Mouse (Mus musculus): ENCODE results near the gene Gm6096.
"Not testable (repeated sequence)": the region's sequence is repeated elsewhere in the genome, so short reads cannot be mapped to it uniquely, and the experiment has no call there.

Gene Gm6096

DNA sequence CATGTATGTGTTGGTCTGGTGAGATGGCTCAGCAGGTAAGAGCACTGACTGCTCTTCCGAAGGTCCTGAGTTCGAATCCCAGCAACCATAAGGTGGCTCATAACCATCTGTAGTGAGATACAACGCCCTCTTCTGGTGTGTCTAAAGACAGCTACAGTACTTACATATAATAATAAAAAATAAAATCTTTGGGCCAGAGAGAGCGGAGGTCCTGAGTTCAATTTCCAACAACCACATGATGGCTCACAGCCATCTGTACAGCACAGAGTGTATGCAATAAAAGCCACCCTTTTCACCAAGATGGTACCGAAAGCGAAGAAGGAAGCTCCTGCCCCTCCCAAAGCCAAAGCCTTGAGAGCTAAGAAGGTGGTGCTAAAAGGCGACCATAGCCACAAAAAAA lies at the start of gene Gm6096:
Gm6096 (plus strand) TSS at position 301 of the 400 bp plus-strand sequence.
- DNase-seq (ENCODE audit: extremely low spot score, low read depth, low spot score) = no peak

DNA sequence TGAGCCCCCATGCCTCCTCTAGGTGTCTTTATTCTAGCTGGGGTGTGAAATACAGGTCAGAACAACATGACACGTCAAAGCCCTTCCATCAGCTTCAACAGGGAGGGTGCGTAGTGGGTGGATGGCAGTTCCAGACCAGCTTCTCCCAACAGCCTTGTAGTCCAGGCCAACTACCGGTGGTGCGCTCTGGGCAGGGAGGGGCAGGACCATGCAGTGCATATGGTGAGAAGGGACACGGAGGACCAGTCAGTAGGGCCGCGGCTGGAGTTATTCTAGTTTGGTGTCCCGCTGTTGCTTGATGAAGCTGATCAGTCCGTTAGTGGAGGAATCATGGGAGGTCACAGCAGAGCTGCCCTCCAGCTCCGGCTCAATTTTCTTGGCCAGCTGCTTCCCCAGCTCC lies 48.7 kb upstream of the Gm6096 start:
- DNase-seq (ENCODE audit: extremely low spot score, low read depth, low spot score) = not testable (repeated sequence)

DNA sequence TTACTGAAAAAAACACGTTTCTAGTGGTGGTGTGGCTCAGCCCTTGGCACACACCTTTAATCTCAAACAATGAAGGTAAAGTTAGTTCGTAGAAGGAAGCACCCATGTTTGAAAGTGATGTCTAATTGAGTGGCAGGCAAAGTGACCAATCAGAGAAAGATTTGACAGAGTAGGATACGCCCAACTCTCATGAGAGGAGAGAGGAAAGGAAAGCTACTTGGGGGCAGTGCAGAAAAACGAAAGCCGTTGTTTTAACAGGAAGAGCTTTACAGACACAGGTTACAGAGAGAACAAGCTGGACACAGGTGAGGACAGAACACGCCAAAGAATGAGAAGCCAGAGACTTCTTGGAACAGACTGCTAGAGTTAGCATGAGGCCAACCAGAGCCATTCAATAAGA lies 44.5 kb upstream of the Gm6096 start:
- no peak for DNase-seq (ENCODE audit: extremely low spot score, low read depth, low spot score)

DNA sequence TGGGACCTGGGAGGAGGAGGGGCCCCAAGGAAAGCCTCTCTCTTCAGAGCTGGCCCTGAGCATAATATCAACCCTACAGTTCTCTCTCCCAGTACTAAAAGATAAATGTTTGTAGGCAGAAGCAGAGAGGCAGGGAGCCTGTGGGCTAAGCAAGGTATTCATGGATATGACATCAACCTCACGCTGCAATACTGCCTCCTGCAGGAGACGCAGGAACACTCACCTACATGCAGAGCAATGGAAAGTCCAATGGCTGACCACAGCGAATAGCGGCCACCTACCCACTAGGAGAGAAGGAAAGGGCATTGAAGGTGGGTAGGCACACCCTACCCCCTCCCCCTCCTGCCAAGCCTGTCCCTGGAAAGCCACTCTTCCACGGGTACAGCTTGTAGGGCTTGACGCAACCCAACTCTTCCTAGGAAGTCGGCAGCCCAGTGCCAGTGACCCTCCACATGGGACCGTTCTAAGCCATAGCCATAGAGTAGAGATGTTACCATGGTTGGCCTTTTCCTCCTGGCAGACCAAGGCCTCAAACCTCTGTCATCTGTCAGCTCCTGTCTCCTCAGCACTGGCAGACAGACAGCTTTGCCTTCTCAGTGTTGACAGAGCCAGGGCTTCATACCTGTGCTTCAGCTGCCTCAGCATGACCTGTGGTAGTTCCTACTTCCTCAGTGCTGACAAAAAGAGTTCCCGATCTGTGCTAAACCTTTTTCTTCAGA lies 42.7 kb upstream of the Gm6096 start:
- no peak for DNase-seq (ENCODE audit: extremely low spot score, low read depth, low spot score)

DNA sequence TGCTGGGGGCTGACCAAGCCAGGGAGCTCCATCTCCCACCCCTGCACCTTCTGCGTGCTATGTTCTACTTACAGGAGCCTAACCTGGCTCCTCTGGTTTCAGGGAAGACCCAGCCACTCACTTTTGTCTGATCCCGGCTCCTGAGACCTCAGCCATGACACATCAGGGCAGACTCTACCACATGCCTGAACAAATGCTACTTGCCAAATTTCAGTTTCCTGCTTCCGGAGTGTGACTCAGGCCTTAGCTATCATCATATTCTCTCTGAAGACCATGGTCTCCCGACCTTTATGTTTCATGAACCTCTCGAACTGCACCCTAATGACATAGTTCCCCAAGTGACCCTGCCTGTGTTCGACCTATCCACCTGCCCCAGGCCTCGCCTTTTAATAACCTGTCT lies 37.6 kb upstream of the Gm6096 start:
- DNase-seq (ENCODE audit: extremely low spot score, low read depth, low spot score) = no peak

DNA sequence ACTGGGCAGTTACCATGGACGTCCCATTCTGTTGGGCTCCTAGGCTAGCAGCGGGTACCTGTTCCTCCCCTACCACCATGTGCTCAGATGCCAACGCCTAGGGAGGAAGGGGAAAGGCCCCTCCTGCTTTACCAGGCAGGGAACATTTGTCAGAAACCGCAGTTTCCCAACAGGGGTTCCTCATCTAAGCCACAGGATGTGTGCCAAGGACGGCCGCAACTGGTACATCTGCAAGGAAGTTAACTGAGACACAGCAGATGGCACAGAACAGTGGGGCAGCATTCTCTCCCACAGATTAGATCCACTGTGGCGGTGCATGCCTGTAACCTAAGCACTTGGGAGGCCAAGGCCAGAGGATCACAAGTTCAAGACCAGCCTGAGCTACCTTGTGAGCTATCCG lies 36.2 kb upstream of the Gm6096 start:
- no peak for DNase-seq (ENCODE audit: extremely low spot score, low read depth, low spot score)

DNA sequence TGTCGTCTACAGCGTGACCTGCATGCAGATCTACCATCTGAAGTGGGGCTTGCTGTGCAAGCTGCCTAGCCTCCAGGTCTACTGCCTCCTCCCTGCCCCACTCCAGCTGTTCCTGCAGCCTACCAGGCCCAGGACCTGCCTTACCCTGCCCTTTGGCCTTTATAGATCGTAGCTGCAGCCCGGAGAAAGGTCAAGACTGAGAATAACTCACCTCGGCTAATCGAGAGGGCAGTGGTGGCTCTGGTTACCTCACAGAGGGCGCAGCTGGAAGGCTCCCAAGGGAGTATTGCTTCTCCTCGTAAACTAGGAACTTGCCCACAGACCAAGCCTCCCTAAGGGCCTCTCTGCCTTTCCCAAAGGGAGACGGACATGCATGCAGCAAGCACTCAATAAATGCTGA lies 35.4 kb upstream of the Gm6096 start:
- DNase-seq (ENCODE audit: extremely low spot score, low read depth, low spot score) = no peak

DNA sequence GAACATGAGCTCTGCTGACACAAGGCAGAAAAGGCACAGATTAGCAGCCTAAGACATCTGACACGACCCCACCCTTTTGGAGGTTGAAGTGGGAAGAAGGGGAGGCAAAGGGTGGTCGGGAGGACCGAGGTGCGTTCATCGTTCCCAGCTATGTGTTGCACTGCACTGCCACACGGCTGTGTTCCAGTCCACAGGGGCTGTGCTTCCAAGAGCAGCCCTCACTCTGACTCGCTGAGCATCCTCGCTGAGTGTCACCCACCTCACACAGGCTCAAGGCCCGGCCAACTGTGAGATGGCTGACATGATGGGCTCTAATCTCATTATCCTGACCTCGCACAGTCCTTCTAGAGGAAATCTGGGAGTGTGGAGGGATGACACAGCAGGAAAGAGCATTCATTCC lies 34.4 kb upstream of the Gm6096 start:
- no peak for DNase-seq (ENCODE audit: extremely low spot score, low read depth, low spot score)

DNA sequence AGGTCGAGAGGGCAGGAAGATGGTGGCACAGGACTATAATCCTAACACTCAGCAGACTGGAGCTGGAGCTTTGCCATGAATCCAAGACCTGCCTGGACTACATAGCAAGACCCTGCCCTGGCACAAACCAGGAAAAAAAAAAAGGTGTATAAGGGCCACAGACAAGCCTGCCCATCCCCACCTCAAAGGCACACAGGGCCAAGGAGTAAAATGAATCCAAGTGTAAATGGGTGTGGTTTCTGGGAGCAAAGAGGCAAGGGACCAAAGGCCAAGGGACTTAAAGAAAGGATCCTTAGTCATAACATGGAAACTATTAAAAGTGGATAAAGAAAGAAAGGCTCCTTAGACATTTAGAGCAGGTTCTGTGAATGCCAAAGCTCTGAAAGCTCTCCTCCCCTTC lies 32.3 kb upstream of the Gm6096 start:
- DNase-seq (ENCODE audit: extremely low spot score, low read depth, low spot score) = no peak

DNA sequence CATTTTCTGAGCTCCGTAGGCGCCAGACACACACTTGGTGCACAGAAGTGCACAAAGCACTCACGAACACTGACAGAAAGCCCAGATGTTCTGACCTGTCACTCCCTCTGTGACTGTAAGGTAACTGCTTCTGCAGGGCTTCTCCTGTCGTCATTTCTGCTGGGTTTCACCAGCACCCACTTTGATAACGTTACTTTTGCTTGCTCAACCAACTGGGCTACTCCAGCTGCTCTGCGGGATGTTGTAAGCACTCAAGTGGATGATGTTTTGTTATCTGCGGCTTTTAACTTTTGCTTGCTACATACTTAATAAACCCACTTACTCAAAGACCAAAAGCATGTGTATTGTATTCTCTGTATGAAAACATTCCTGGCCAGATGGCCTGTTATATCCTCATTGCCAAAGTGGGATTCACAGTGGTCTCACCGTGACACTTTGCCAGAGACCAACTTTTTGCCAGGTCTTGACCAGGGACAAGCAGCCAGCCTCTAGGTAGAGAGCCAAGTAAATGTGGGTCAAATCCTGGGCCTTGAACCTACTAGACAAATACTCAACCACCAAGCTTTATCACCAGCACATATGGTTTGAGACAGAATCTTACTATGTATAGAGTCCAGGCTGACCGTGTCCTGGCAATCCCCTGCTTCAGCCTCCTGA lies 29.1 kb upstream of the Gm6096 start:
- DNase-seq (ENCODE audit: extremely low spot score, low read depth, low spot score) = no peak

DNA sequence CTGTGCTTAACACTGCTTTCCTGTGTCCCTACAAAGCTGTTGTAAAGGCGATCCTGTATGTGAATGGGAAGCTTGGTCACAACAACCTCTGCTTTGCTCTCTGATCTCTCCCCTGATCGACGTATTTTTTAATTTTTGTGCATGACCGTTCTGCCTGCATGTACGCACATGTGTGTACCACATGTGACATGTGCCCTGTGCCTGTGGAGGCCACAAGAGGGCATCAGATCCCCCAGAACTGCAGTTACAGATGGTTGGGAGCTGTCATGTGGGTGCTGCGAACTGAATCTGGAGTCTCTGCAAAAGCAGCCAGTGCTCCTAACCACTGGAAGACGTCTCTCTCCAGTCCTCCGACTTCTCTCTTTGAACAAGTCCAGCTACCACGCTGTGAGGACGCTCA lies 28.5 kb upstream of the Gm6096 start:
- DNase-seq (ENCODE audit: extremely low spot score, low read depth, low spot score) = no peak

DNA sequence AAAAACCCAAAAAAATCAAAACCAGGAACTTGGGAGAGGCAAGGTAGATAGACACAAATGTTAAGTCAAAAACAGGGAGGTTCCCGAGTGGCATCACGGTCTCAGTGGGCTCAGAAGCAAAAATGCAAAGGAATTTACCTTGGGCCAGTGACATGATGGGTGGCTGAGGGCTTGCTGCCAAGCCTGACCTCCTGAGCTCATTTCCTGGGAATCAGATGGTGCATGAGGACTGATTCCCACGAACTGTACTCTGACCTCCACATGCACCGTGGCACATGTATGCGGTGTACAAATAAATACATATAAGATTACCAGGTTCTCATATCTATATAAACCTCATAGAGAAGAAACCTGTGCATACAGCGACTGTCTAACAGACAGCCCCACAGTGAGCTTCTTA lies 26.5 kb upstream of the Gm6096 start:
- DNase-seq (ENCODE audit: extremely low spot score, low read depth, low spot score) = no peak

DNA sequence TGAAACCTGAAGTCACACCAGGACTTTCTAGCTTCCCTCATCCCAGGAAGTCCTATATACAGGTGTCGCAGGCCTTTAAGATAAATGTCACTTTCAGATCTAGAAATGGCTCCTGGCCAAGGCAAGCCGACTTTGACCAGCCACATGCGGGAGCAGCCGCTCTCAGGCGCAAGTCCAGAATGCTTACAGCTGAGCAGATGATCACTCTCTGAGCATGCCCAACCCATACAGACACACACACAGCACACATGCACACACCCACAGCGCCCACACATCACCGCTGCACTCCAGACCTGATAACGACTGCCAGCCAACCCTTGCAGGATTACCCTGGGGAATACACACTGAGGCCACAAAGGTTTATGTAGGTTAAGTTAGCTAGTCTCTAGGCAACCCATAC lies 24.8 kb upstream of the Gm6096 start:
- no peak for DNase-seq (ENCODE audit: extremely low spot score, low read depth, low spot score)

DNA sequence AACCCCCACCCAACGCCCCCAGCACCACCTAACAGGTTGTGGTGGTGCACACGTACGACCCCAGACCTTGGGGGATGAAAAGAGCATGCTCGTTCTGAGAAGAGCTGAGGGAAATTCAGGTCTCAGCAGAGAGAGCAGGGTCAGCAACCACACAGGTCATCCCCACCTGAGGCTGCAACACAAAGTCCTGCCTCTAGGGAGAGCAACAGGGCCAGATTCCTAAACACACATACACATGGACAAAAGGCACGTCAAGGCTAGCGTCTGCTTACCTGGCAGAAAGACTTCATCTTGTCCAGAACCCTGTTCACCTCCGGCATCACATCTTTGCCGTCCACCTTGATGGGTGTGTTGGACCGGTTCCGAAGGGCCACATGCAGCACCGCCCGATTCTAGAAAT lies 24.0 kb upstream of the Gm6096 start:
- DNase-seq (ENCODE audit: extremely low spot score, low read depth, low spot score) = no peak

DNA sequence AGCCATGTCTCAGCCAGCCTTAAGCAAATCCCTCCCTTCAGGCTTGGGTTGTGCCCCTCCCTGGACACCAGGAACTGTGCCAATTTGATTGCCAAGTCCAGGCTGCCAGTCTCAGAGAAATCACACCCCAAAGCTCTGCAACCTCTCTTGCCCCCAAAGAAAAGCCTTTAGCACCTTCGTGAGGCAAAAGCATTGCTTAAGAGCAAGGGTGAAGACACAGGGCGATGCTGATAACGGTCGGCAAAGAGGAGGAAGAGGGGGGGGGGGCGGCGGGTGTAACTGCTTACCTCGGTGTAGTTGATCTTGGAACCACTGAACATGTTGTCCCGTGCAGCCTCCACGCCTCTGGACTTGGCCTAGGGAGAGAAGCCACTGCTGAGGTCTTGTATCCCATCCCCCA lies 22.2 kb upstream of the Gm6096 start:
- DNase-seq (ENCODE audit: extremely low spot score, low read depth, low spot score) = no peak

DNA sequence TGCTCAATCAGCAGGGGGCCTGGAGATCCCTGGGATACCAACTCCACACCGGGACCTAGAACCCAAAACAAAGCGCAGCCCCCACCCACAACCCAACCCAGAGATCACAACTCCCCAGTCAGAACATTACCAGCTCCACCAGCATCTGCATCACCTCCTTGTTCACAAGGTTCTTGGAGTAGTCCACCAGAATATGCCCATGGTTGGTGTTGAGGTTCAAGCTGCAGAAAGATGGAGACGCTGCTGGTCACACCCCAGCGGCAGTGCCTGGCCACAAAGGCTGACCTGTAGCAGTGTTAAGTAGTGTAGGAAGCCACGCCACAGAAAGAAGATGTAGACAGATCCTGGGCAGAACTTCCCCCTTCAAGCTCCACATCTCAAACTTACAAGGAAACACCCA lies 21.7 kb upstream of the Gm6096 start:
- DNase-seq (ENCODE audit: extremely low spot score, low read depth, low spot score) = no peak

DNA sequence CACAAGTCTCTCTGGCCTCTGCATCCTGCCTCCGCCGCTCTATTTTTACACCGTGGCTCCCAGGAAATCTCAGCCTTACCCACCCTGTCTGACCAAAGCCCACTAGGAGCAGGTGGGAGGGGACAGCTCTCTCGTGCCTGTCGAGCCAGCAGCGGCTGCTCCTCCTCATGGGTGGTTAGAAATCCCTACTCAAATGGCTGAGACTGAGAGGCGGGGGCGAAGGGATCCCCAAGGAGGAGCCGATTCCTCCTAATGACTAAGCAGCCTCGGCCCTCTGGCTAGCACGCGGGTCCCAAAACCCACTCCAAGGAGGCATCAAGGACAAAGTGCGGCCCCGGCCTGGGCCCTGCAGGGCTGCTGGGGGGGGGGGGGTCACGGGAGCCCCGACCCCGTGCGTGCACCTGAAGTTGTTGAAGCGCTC lies 21.1 kb upstream of the Gm6096 start:
- DNase-seq (ENCODE audit: extremely low spot score, low read depth, low spot score) = peak; percentile 3

DNA sequence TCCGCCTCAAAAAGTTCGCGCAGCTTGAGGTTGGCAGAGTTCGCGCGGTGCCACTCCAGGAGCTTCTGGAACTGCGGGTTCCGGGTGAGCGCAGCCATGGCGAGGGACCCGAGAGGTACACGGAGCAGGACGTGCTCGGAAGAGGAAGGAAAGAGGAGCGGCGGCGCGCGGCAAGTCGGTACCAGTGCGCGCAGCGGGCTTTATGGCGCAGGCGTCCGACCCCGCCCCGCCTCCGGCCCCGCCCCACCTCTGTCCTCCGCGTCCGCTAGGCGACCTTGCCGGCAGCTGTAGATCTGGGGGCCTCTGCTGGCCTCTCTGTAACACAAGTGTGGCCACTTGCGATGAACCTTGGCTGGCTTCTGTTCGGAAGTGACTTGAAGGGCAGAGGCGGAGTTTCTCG lies 20.7 kb upstream of the Gm6096 start, which contains the start of gene Gpi1:
Gpi1 (minus strand) TSS at position 221 of the 400 bp plus-strand sequence.
- DNase-seq (ENCODE audit: extremely low spot score, low read depth, low spot score) = peak; percentile 47

DNA sequence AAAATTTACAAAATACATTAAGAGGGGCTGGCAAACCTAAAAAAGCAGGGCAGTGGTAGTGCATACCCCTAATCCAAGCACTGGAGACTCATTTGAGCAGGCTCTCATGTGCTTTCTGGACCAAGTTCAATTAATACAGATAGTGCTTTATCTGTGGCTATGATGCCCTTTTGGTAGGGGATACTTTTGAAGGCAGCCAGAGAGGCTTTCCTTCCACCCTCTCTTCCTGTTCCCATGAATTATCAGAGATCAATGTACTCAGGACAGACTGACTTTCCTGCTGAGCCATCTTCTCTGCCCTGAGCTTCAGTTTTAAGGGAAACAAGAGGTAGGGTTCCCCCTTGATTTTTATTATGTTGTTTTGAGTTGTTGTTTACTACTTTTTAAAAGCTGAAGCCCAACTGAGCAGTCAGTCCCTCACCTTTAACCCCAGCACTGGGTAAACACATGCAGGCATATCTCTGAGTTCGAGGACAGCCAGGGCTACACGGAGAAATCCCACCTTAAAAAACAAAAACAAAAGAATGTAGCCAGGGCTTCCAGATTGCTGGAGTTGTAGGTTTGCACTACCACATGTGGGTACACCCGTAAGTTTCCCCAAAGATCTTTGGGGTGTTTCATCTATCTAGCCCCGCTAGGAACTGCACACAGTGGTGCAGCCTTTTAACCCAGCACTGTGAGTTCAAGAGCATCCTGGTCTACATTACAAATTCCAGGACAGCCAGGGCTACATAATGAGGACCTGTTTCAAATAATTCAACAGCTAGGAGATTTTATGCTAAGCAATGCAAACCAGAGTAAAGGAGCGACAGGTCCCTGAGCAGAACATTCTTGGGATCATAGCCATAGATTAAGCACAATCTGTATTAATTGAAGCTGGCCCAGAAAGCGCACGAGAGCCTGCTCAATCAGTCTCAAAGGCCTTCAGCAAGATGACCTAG lies 17.8 kb upstream of the Gm6096 start:
- no peak for DNase-seq (ENCODE audit: extremely low spot score, low read depth, low spot score)

DNA sequence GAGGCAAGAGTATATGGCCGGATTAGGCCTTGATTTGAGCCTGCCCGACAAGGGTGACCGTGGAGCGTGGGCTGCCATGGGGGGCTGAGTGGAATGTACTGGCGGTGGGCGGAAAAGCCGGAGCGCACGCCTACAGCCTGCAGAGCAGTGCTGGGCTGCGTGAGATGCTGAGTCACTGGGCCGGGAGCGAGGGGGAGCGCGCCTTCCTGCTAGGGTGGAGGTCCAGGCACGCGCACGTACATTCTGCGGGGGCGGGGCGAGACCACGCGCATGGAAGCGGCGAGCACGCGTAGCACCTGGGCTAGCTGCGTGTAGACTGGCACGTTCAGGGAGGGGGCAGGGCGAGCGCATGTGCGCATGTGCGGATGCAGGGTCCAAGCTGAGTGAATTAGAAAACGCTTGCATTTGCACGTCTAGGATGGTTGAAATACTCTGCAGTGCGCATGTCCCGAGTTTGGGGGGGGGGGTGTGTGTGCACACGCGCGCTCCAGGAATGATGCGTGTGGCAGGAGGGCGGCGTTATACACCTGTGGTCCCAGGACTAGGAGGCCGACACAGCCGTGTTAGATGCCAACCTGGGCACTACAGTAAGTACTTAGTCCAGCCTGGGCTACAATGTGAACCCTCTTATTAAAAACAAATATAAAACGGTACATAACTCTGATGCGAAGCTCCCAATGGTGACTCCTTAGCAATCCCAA lies 16.8 kb upstream of the Gm6096 start:
- peak; percentile 89 for DNase-seq (ENCODE audit: extremely low spot score, low read depth, low spot score)
